Mouse (Mus musculus) forebrain, embryonic 13.5 days (tissue): ENCODE data around the gene Fars2. TPM values are rescaled to one million over a fixed set of nuclear protein-coding genes. Genes with fewer than 3 reads are reported as not detected.
"Not testable (repeated sequence)": the region's sequence is repeated elsewhere in the genome, so short reads cannot be mapped to it uniquely, and the experiment has no call there.

Experiments
- ATAC-seq: fragments of 200-750 bp; cut with Nextera tagmentation; 2 replicates; pipeline ENCODE4 v1.8.0; 2017
- H3K27ac ChIP-seq: fragments of 300-500 bp; sonication (generic); 2 replicates; pipeline ENCODE4 v1.5.1; 2015; ENCODE audit warnings: inconsistent platforms, mild to moderate bottlenecking, moderate library complexity
- H3K27me3 ChIP-seq: fragments of 300-500 bp; sonication (generic); 2 replicates; pipeline ENCODE4 v1.6.1; 2015; ENCODE audit warnings: mild to moderate bottlenecking, inconsistent platforms
- H3K36me3 ChIP-seq: fragments of 300-500 bp; sonication (generic); 2 replicates; pipeline ENCODE4 v1.6.1; 2015; ENCODE audit warnings: mild to moderate bottlenecking, inconsistent platforms; ENCODE audit not compliant: poor library complexity, severe bottlenecking
- H3K4me1 ChIP-seq: fragments of 300-500 bp; sonication (generic); 2 replicates; pipeline ENCODE4 v1.6.1; 2015; ENCODE audit warnings: inconsistent platforms
- H3K4me2 ChIP-seq: fragments of 300-500 bp; sonication (generic); 2 replicates; pipeline ENCODE4 v1.6.1; 2015; ENCODE audit warnings: inconsistent platforms, mild to moderate bottlenecking, moderate library complexity
- H3K4me3 ChIP-seq: fragments of 300-500 bp; sonication (generic); 2 replicates; pipeline ENCODE4 v1.5.1; 2015; ENCODE audit warnings: mild to moderate bottlenecking, inconsistent platforms
- H3K9ac ChIP-seq: fragments of 300-500 bp; sonication (generic); 2 replicates; pipeline ENCODE4 v1.6.1; 2015; ENCODE audit warnings: mild to moderate bottlenecking, inconsistent platforms
- H3K9me3 ChIP-seq: fragments of 300-500 bp; sonication (generic); replicated peaks from 2 replicates; pipeline ENCODE4 v1.6.1; 2016; ENCODE audit warnings: inconsistent platforms
- WGBS: fragments of 180-500 bp; shearing (Covaris S2); methylation state at CpG from one replicate; pipeline ENCODE4 v1.1.7; 2015; 5-methylcytosine and 5-hydroxymethylcytosine counted together
- polyA plus RNA-seq: library from polyadenylated mRNA; unstranded; fragments of >200 nt; fragmentation: Nextera tagmentation; extraction: Ambion mirVana; gene quantifications from 2 replicates; pipeline ENCODE4 v1.2.1, GENCODE M21; 2015

Fars2 gene
- polyA plus RNA-seq, 1 experiment from 2014 or later, result 32.6 TPM

DNA sequence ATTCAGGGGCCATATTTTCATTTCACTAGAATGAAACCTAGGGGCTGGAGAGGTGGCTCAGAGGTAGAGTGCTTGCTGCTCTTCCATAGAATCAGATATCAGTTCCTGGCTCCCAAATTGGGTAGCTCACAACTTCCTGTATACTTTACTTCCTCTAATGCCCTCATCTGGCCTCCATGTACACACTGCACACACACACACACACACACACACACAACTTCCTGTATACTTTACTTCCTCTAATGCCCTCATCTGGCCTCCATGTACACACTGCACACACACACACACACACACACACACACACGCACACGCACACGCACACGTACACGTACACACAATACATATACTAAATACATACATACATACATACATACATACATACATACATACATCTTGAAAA is 248.5 kb downstream of the Fars2 start:
- H3K36me3 ChIP-seq, H3K4me3 ChIP-seq, H3K27ac ChIP-seq, H3K9ac ChIP-seq, H3K4me2 ChIP-seq, ATAC-seq, H3K27me3 ChIP-seq, H3K9me3 ChIP-seq: not testable (repeated sequence)
- WGBS, result 90% methylated on average over 5 of the region's 5 CpGs
- peaks cover 15% of the 10 kb centered on the region for H3K4me1 ChIP-seq

DNA sequence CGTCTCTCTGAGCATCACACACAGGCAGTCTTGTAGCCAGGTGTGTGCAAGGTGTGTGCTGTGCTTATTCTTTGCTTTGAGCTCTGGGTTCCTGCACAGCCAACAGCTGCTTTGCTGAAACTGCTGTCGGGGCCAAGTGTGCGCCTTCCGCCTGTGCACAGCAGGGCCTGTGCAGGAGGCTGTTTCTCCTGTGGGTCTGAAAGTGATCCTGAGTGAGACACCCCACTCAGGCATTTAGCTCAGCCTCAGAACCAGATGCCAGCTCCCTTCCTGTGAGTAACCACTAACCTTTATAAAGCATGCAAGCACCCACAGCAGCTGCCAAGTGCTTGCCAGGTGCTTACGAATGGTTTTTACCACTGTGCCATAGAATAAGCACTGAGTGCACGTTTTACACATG is 249.1 kb downstream of the Fars2 start:
- no peak overlapping the region for H3K27ac ChIP-seq
- no peaks in the 10 kb centered on the region for H3K36me3 ChIP-seq
- no peak overlapping the region for H3K9ac ChIP-seq
- no peaks in the 10 kb centered on the region for H3K27me3 ChIP-seq
- H3K9me3 ChIP-seq, result no peaks in the 10 kb centered on the region
- no peak overlapping the region for H3K4me2 ChIP-seq
- ATAC-seq, result no peak
- H3K4me1 ChIP-seq, result peaks cover 15% of the 10 kb centered on the region
- 86% methylated on average over 6 of the region's 6 CpGs for WGBS
- H3K4me3 ChIP-seq, result no peak overlapping the region

DNA sequence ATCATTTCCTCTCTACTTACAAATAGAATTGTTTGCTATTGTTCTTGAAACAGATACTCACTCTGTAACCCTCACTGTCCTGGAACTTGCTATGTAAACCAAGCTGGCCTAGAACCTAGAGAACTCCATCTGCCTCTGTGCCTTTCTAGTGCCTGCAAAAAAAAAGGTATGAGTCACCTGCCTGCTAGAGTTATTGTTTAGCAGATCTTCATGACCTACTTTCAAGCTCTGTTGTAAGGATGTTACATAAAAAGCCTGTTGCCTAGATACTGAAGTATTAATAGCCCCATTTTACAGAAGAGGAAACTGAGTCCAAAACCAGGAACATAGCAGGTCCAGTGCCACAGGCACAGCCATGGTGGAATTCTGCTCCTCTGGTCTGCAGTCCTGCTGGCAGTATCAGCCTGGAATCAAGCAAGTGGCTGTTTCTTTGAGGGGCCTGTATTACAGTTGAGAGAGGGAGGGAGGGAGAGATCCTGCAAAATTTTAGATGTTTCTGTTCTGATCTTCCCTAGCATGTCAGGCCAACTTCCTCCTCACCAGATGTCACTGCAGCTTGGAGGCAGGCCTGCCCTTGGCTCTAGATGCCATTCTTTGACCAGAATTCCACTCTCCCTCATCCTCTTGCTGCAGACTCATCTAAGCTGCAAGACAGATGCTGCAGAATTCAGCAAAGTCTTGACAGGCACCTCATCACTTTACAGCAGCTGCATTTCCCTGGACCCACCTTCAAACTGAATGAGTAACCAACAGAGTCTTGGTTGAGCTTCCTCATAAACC is 250.7 kb downstream of the Fars2 start:
- Histone ChIP-seq H3K4me3 (no peak overlapping the region), H3K4me2 (no peak overlapping the region), H3K4me1 (peaks cover 15% of the 10 kb centered on the region), H3K9me3 (no peaks in the 10 kb centered on the region), H3K27ac (no peak overlapping the region), H3K36me3 (no peaks in the 10 kb centered on the region), H3K27me3 (no peaks in the 10 kb centered on the region), H3K9ac (no peak overlapping the region)
- no peak for ATAC-seq

DNA sequence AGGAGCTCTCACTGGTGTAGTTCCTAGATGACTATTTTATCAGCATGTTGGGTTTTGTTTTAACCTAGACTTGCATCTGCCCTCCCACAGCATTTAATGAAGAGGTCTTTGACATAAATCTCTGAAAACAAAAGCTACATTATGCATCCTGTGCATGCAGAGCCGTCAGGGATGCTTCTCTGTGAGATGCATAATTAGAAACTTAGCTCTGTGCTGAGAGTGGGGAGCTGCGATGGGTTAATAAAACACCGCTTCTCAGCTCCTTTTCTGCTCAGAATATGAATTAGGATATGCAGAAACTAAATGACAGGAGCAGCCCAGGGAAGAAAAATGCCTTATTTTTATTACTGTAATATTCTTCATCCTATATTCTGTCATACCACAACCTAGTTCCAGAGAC is 251.6 kb downstream of the Fars2 start:
- peaks cover 15% of the 10 kb centered on the region for H3K4me1 ChIP-seq
- H3K9ac ChIP-seq, result no peak overlapping the region
- H3K4me2 ChIP-seq, result no peak overlapping the region
- H3K27me3 ChIP-seq, result no peaks in the 10 kb centered on the region
- no peak overlapping the region for H3K4me3 ChIP-seq
- 16% methylated on average over 3 of the region's 3 CpGs for WGBS
- H3K9me3 ChIP-seq, result no peaks in the 10 kb centered on the region
- peak; percentile 75 for ATAC-seq
- H3K27ac ChIP-seq, result peak overlapping the region; percentile 57
- no peaks in the 10 kb centered on the region for H3K36me3 ChIP-seq

- Histone ChIP-seq H3K36me3 (no peaks in the 10 kb centered on the region), H3K9me3 (no peaks in the 10 kb centered on the region), H3K4me2 (no peak overlapping the region), H3K27ac (no peak overlapping the region), H3K4me3 (no peak overlapping the region), H3K27me3 (no peaks in the 10 kb centered on the region), H3K9ac (no peak overlapping the region), H3K4me1 (peaks cover 15% of the 10 kb centered on the region)
- no peak for ATAC-seq
- WGBS, result 59% methylated on average over 11 of the region's 11 CpGs
Observed at GRCm38 (mm10) chr13:36369400-36369799, 252.2 kb downstream of the Fars2 start.

DNA sequence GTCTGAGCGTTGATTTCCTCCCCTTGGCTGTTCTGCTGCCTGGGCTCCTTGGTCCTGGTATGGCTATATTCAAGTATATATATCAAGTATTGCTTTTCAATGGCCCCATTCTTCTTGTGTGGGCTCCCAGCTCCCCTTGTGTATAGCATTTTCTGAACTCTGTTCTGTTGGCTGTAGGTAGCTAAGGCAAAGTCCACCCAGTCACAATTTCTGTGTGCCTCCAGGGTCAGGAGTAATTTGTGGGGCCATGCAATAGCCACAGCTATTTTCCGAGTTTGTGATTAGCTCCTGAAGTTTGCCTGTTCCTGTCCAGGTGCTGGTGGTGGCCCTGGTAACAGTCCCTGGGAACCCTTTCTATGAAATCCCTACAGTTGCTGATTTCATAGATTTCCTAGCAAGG is 266.0 kb downstream of the Fars2 start:
- Histone ChIP-seq H3K9ac (no peak overlapping the region), H3K4me3 (no peak overlapping the region), H3K27ac (no peak overlapping the region), H3K4me2 (no peak overlapping the region), H3K27me3 (no peaks in the 10 kb centered on the region), H3K4me1 (no peaks in the 10 kb centered on the region), H3K36me3 (no peaks in the 10 kb centered on the region), H3K9me3 (no peaks in the 10 kb centered on the region)
- WGBS, result 77% methylated on average over 2 of the region's 2 CpGs
- no peak for ATAC-seq

GRCm38 (mm10) chr13:36386074-36386473 is 268.9 kb downstream of the Fars2 start:
- no peak for ATAC-seq
- Histone ChIP-seq H3K4me3 (no peak overlapping the region), H3K27me3 (no peaks in the 10 kb centered on the region), H3K36me3 (no peaks in the 10 kb centered on the region), H3K9ac (no peak overlapping the region), H3K4me1 (no peaks in the 10 kb centered on the region), H3K4me2 (no peak overlapping the region), H3K27ac (no peak overlapping the region), H3K9me3 (no peaks in the 10 kb centered on the region)
- WGBS, result 80% methylated on average over 5 of the region's 5 CpGs

- no peaks in the 10 kb centered on the region for H3K4me1 ChIP-seq
- no peak for ATAC-seq
- 87% methylated on average over 7 of the region's 7 CpGs for WGBS
- H3K36me3 ChIP-seq, result no peaks in the 10 kb centered on the region
- no peak overlapping the region for H3K27ac ChIP-seq
- H3K4me2 ChIP-seq, result no peak overlapping the region
- no peaks in the 10 kb centered on the region for H3K9me3 ChIP-seq
- H3K9ac ChIP-seq, result no peak overlapping the region
- H3K4me3 ChIP-seq, result no peak overlapping the region
- H3K27me3 ChIP-seq, result no peaks in the 10 kb centered on the region
Observed at GRCm38 (mm10) chr13:36391936-36392335, 274.7 kb downstream of the Fars2 start.

DNA sequence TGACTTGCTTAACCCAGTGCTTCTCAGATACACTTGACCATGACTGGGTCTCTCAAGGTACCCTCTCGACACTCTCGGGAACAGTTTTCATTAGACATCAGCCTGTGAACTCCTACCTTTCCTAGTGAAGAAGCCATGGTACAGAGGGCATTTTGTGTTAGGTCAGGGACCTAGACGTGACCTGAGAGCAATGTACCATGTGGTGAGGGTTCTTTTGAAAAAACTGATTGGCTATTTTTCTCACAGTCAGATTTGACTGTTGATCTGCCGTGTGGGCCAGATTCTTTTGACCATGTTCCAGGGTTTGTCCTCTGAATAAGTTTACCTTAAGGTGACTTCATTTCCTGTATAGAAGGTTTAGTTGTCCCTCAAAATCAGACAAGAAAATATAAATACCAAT is 275.5 kb downstream of the Fars2 start:
- Histone ChIP-seq H3K4me3 (no peak overlapping the region), H3K4me2 (no peak overlapping the region), H3K9ac (no peak overlapping the region), H3K27me3 (no peaks in the 10 kb centered on the region), H3K9me3 (no peaks in the 10 kb centered on the region), H3K4me1 (no peaks in the 10 kb centered on the region), H3K27ac (no peak overlapping the region), H3K36me3 (no peaks in the 10 kb centered on the region)
- whole genome bisulfite sequencing, result 91% methylated on average over 4 of the region's 4 CpGs
- no peak for ATAC-seq

- Histone ChIP-seq H3K4me2 (no peak overlapping the region), H3K36me3 (no peaks in the 10 kb centered on the region), H3K27me3 (no peaks in the 10 kb centered on the region), H3K4me1 (no peaks in the 10 kb centered on the region), H3K9ac (no peak overlapping the region), H3K4me3 (no peak overlapping the region), H3K27ac (no peak overlapping the region), H3K9me3 (no peaks in the 10 kb centered on the region)
- 82% methylated on average over 2 of the region's 2 CpGs for WGBS
- ATAC-seq, result no peak
Observed at GRCm38 (mm10) chr13:36401011-36401410, 283.8 kb downstream of the Fars2 start.

DNA sequence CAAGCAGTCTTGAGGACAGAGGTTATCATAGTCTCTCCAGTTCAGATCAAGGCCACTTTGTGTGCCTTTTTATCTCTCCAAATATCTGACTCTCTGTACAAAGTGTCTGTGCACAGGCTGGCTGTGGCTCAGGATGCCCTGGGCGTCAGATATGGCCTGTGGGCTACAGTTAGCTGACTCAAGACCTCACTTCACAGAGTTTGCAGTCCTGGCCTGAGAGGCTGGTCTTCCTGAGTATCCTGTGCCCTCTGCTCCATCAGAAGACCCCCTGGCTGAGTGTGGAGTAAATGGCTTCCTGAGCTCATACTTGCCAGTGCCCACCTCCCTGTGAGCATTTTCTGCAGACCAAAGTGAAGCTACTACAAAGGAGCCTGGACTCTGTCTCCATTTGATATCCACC is 296.1 kb downstream of the Fars2 start:
- Histone ChIP-seq H3K9ac (no peak overlapping the region), H3K4me2 (no peak overlapping the region), H3K4me1 (no peaks in the 10 kb centered on the region), H3K9me3 (no peaks in the 10 kb centered on the region), H3K27ac (no peak overlapping the region), H3K36me3 (peaks cover 5% of the 10 kb centered on the region; the same call in 1 of the 2 replicates), H3K4me3 (no peak overlapping the region), H3K27me3 (no peaks in the 10 kb centered on the region)
- WGBS, result 91% methylated on average over 1 of the region's 1 CpGs
- ATAC-seq, result no peak

DNA sequence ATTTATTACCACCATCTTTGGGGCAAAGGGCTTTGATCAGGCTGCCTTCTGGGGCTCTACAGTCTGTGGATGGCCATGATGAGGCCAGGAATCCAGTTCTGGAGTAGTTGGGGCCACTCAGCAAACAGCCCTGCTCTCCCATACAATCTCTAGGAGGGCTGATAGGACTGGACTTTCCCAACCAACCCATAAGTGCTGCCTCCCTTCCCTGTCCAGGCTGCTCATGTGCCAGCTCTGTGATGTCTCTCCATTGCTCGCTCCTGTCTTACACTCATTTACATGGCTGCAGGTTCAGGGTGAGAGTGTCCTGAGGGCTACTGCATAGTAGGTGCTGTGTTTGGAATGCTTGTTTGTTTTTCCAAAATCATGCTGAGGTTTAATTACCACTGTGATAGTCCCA is 298.0 kb downstream of the Fars2 start:
- Histone ChIP-seq H3K9me3 (no peaks in the 10 kb centered on the region), H3K27ac (no peak overlapping the region), H3K9ac (no peak overlapping the region), H3K4me3 (no peak overlapping the region), H3K4me1 (no peaks in the 10 kb centered on the region), H3K27me3 (no peaks in the 10 kb centered on the region), H3K4me2 (no peak overlapping the region), H3K36me3 (peaks cover 5% of the 10 kb centered on the region; the same call in 1 of the 2 replicates)
- 100% methylated on average over 1 of the region's 1 CpGs for WGBS
- no peak for ATAC-seq

DNA sequence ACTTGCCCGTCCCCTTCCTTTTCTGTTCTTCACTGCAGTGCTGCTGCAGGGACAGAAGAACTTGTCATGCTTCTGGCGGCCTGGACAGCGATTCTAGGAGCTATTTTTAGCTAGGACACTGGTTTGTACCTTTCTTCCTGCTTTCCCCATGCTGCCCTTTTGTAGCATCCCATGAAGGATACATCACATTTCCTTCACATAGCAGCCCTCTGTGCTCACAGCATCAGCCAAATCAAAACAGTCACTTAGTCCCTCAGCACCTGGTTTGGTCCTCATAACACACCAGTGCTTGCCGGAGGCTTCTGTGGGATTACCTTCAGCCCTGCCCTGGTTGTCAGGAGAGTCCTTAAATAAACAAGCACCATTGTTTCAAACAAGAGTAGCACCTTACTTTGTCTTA is 299.3 kb downstream of the Fars2 start:
- no peaks in the 10 kb centered on the region for H3K9me3 ChIP-seq
- no peak overlapping the region for H3K4me3 ChIP-seq
- H3K27ac ChIP-seq, result no peak overlapping the region
- H3K27me3 ChIP-seq, result no peaks in the 10 kb centered on the region
- H3K4me1 ChIP-seq, result no peaks in the 10 kb centered on the region
- no peak for ATAC-seq
- WGBS, result 69% methylated on average over 4 of the region's 4 CpGs
- no peak overlapping the region for H3K9ac ChIP-seq
- H3K4me2 ChIP-seq, result no peak overlapping the region
- H3K36me3 ChIP-seq, result no peaks in the 10 kb centered on the region
